Mouse (Mus musculus): ENCODE data around the gene Dpy19l3.

GRCm38 (mm10) chr7:35764461-35764860 lies 10.2 kb upstream of the Dpy19l3 start:
- TF ChIP-seq CTCF (IDR thresholded peaks at IDR 0.05) (no peak), POLR2A (IDR thresholded peaks at IDR 0.05; ENCODE audit: insufficient read depth, low read depth, low read length) (no peak), EP300 (IDR thresholded peaks at IDR 0.05; ENCODE audit: insufficient read depth, low read depth, low read length) (no peak)
